Mouse (Mus musculus) brain, embryonic 14.5 days (tissue): ENCODE results near the gene Pear1.

Source experiments
- CTCF ChIP-seq: fragments of 200-500 bp; IDR thresholded peaks from 2 replicates; pipeline ENCODE4 v1.5.1; 2012; ENCODE audit warnings: inconsistent platforms, mild to moderate bottlenecking, moderate library complexity, borderline replicate concordance; ENCODE audit not compliant: insufficient read depth, insufficient read length; ENCODE audit errors: extremely low read depth
- POLR2A ChIP-seq: fragments of 200-500 bp; IDR thresholded peaks from 2 replicates; pipeline ENCODE4 v1.6.1; 2012; ENCODE audit warnings: mild to moderate bottlenecking, inconsistent platforms, borderline replicate concordance; ENCODE audit not compliant: poor library complexity, insufficient read depth, insufficient read length, severe bottlenecking; ENCODE audit errors: extremely low read depth

- no peak for TF ChIP-seq POLR2A
- no peak for TF ChIP-seq CTCF
Measured at GRCm38 (mm10) chr3:87748431-87748830, 75.7 kb downstream of the Pear1 start, which contains the start of gene Lrrc71.
